Mouse (Mus musculus) megakaryocyte, embryonic 14.5 days (primary cell): ENCODE results near the gene Fam19a3. TPM values are rescaled to one million over a fixed set of nuclear protein-coding genes. Genes with fewer than 3 reads are reported as not detected.
"Not testable (repeated sequence)": the region's sequence is repeated elsewhere in the genome, so short reads cannot be mapped to it uniquely, and the experiment has no call there.

ENCODE experiments used
- H3K27me3 ChIP-seq: replicated peaks from 2 replicates; pipeline ENCODE3; 2012; ENCODE audit warnings: inconsistent platforms
- H3K36me3 ChIP-seq: replicated peaks from 2 replicates; pipeline ENCODE3; 2012; ENCODE audit warnings: low read length, inconsistent platforms, mixed read lengths
- H3K4me1 ChIP-seq: 2 replicates; pipeline ENCODE4 v1.6.1; 2012; ENCODE audit warnings: inconsistent platforms
- H3K4me3 ChIP-seq: replicated peaks from 2 replicates; pipeline ENCODE3; 2012; ENCODE audit warnings: moderate library complexity, mild to moderate bottlenecking, inconsistent platforms
- H3K9me3 ChIP-seq: 2 replicates; pipeline ENCODE4 v1.6.1; 2012; ENCODE audit warnings: inconsistent platforms
- FLI1 ChIP-seq: IDR thresholded peaks from 2 replicates; pipeline ENCODE4 v1.6.1; 2012; ENCODE audit warnings: low read length, inconsistent platforms, mixed read lengths
- GATA1 ChIP-seq: IDR thresholded peaks from 3 replicates; pipeline ENCODE4 v1.6.1; 2012; ENCODE audit warnings: mixed read lengths, low read length, inconsistent platforms, borderline replicate concordance
- polyA plus RNA-seq: library from polyadenylated mRNA; stranded (reverse); fragments of >175 nt; gene quantifications from 2 replicates; pipeline ENCODE4 v1.2.3, GENCODE M21; 2012; ENCODE audit warnings: low replicate concordance; ENCODE audit not compliant: insufficient read depth

The Fam19a3 gene
- polyA plus RNA-seq, 1 experiment, result not detected

GRCm38 (mm10) chr3:104767716-104768115 is 13.9 kb downstream of the Fam19a3 start:
- Histone ChIP-seq H3K9me3 (no peaks in the 10 kb centered on the region), H3K4me1 (peaks cover 34% of the 10 kb centered on the region), H3K36me3 (no peaks in the 10 kb centered on the region), H3K4me3 (peak overlapping the region; percentile 48), H3K27me3 (peaks cover 26% of the 10 kb centered on the region)
- TF ChIP-seq GATA1, result no peak
- no peak for TF ChIP-seq FLI1

- Histone ChIP-seq H3K4me3 (no peak overlapping the region), H3K4me1 (peaks cover 31% of the 10 kb centered on the region), H3K27me3 (peaks cover 21% of the 10 kb centered on the region), H3K9me3 (no peaks in the 10 kb centered on the region), H3K36me3 (no peaks in the 10 kb centered on the region)
- no peak for TF ChIP-seq FLI1
- no peak for TF ChIP-seq GATA1
Measured at GRCm38 (mm10) chr3:104767141-104767540, 14.5 kb downstream of the Fam19a3 start.

DNA sequence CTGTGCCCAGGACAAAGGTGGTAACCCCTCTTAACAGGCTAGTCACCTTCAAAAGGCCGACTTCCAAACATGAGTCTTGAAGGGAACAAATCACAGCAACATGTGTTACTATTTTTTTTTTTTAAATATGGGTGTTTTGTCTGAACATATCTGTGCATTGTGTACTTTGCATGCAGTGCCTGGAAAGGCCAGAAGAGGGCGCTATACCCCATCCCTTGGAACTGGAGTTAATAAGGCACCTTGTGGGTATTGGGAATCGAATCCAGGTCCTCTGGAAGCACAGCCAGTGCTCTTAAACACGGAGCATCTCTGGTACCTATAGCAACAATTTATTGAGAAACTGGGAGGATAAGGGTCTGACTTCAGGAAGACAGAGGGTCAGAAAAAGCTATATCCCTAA is 16.6 kb downstream of the Fam19a3 start:
- no peaks in the 10 kb centered on the region for H3K36me3 ChIP-seq
- no peak for TF ChIP-seq GATA1
- H3K27me3 ChIP-seq, result peaks cover 28% of the 10 kb centered on the region
- H3K4me1 ChIP-seq, result peaks cover 23% of the 10 kb centered on the region
- no peaks in the 10 kb centered on the region for H3K9me3 ChIP-seq
- H3K4me3 ChIP-seq, result no peak overlapping the region

DNA sequence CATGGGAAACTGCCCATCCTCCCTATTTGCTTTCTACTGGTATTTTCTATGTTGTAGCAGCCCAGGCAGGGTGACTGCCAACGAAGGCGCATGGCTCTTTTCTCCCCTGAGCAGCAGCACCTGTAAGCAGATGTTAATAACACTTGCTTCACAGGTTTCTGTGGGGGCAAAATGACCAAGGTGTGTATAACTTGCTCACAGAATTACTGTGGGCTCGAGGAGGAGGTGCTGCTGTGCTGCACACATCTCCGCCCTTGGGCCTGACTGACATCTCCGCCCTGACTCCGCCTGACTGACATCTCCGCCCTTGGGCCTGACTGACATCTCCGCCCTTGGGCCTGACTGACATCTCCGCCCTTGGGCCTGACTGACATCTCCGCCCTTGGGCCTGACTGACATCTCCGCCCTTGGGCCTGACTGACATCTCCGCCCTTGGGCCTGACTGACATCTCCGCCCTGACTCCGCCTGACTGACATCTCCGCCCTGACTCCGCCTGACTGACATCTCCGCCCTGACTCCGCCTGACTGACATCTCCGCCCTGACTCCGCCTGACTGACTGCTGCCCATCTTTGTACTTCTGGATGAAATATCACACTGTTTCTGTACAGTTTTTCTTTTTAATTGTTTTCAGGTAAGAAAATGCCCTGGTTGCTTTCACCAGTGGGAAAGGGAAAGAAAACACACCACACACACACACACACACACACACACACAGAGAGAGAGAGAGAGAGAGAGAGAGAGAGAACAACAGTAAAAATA is 19.4 kb downstream of the Fam19a3 start:
- Histone ChIP-seq H3K4me1 (peaks cover 17% of the 10 kb centered on the region), H3K27me3 (peaks cover 41% of the 10 kb centered on the region)
- not testable (repeated sequence) for H3K36me3 ChIP-seq, H3K9me3 ChIP-seq, H3K4me3 ChIP-seq

DNA sequence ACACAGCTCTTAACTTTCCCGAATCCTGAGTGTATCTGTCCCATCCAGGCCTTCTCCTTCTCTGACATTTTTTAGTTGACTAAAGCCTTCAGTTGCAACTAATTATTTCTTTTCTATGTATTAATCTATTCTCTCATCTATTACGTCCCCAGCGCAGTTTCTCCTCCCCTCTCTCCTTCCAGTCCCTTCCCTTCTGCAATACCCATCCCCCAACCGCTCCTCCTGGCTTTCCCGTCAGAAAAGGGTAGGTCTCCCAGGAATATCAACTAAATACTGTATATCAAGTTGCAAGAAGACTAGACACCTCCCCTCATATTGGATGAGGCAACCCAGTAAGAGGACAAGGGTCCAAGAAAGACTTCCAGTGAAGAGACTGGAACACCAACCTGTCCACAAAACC is 22.8 kb downstream of the Fam19a3 start:
- peak overlapping the region; percentile 82 for H3K4me3 ChIP-seq
- no peak for TF ChIP-seq FLI1
- no peak for TF ChIP-seq GATA1
- peaks cover 53% of the 10 kb centered on the region for H3K27me3 ChIP-seq
- H3K36me3 ChIP-seq, result no peaks in the 10 kb centered on the region
- H3K4me1 ChIP-seq, result peaks cover 14% of the 10 kb centered on the region
- H3K9me3 ChIP-seq, result no peaks in the 10 kb centered on the region

GRCm38 (mm10) chr3:104758406-104758805 is 23.2 kb downstream of the Fam19a3 start:
- Histone ChIP-seq H3K27me3 (peaks cover 57% of the 10 kb centered on the region), H3K36me3 (no peaks in the 10 kb centered on the region), H3K9me3 (no peaks in the 10 kb centered on the region), H3K4me1 (peaks cover 14% of the 10 kb centered on the region), H3K4me3 (peak overlapping the region; percentile 82)
- no peak for TF ChIP-seq GATA1
- TF ChIP-seq FLI1, result no peak

- not testable (repeated sequence) for H3K4me1 ChIP-seq, H3K4me3 ChIP-seq, H3K36me3 ChIP-seq
- Histone ChIP-seq H3K9me3 (peaks cover 11% of the 10 kb centered on the region), H3K27me3 (peaks cover 32% of the 10 kb centered on the region)
Measured at GRCm38 (mm10) chr3:104752845-104753244, 28.8 kb downstream of the Fam19a3 start.

- H3K4me3 ChIP-seq, result no peak overlapping the region
- H3K4me1 ChIP-seq, result no peaks in the 10 kb centered on the region
- H3K36me3 ChIP-seq, result no peaks in the 10 kb centered on the region
- peaks cover 7% of the 10 kb centered on the region; the same call in 1 of the 2 replicates for H3K9me3 ChIP-seq
- H3K27me3 ChIP-seq, result peaks cover 23% of the 10 kb centered on the region
- no peak for TF ChIP-seq GATA1
- no peak for TF ChIP-seq FLI1
Measured at GRCm38 (mm10) chr3:104743864-104744263, 37.8 kb downstream of the Fam19a3 start.

- Histone ChIP-seq H3K27me3 (peaks cover 24% of the 10 kb centered on the region), H3K9me3 (peaks cover 7% of the 10 kb centered on the region; the same call in 1 of the 2 replicates), H3K4me1 (no peaks in the 10 kb centered on the region), H3K36me3 (no peaks in the 10 kb centered on the region), H3K4me3 (no peak overlapping the region)
- TF ChIP-seq FLI1 (no peak), GATA1 (no peak)
Measured at GRCm38 (mm10) chr3:104743161-104743560, 38.5 kb downstream of the Fam19a3 start.

DNA sequence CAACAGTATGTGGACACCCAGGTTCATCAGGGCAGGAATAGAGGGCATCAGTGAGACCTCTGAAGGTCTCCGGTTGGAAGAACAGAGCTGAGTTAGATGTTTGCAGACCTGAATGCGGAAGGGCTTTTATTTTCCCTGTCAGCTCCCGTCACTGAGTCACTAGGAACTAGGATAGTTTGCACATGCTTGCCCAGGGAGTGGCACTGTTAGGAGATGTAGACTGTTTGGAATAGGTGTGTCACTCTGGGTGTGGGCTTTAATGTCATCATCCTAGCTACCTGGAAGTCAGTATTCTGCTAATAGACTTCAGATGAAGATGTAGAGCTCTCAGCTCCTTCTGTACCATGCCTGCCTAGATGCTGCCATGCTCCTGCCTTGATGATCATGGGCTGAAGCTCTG is 39.7 kb downstream of the Fam19a3 start:
- Histone ChIP-seq H3K27me3 (peaks cover 18% of the 10 kb centered on the region), H3K36me3 (no peaks in the 10 kb centered on the region), H3K4me3 (no peak overlapping the region), H3K9me3 (peaks cover 5% of the 10 kb centered on the region; the same call in 1 of the 2 replicates), H3K4me1 (no peaks in the 10 kb centered on the region)
- TF ChIP-seq GATA1, result no peak
- TF ChIP-seq FLI1, result no peak

DNA sequence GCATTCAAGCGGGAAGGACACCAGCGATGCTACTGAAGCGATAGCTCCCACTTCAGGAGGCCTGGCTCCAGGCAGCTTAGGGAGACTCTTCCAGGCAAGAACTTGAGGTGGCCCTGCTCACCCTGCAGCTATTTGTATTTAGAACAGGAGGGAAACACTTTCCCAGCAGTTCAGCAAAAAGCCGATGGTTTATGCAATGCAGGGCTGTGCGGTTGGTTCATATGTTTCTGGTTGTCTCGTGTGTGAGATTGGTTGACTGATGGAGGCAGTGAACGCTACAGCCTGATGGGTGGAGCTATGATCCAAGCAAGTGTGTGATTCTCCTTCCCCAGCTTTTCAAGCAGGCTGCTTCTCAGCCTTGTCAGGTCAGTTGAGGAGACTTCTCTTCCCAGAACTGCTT is 47.0 kb downstream of the Fam19a3 start:
- Histone ChIP-seq H3K36me3 (no peaks in the 10 kb centered on the region), H3K4me1 (no peaks in the 10 kb centered on the region), H3K4me3 (no peak overlapping the region), H3K27me3 (peaks cover 27% of the 10 kb centered on the region), H3K9me3 (peaks cover 5% of the 10 kb centered on the region; the same call in 1 of the 2 replicates)
- no peak for TF ChIP-seq GATA1
- no peak for TF ChIP-seq FLI1
